In genomic region chr16:16212723-16213078, GRCm38 (mm10) we compare ENCODE assay signal across 8 mouse cellular contexts. TPM values are rescaled to one million over a fixed set of nuclear protein-coding genes. Genes with fewer than 3 reads are reported as not detected.
DNase-seq lines count a peak whose midpoint lies in the region; ATAC-seq and TF ChIP-seq lines count a peak whose summit lies in the region.

No protein-coding gene starts in this region.

- peak overlapping the region; percentile 36; the same call in 1 of the 2 replicates for H3K4me3 ChIP-seq in kidney, adult 2 months (ENCODE audit: insufficient read depth, low read depth, low read length)
- H3K4me3 ChIP-seq in hindbrain, embryonic 12.5 days: peak overlapping the region; percentile 66

- H3K4me2 ChIP-seq in hindbrain, embryonic 12.5 days (replicated peaks): peak overlapping the region; percentile 99

- no peaks in the 10 kb centered on the region for H3K27me3 ChIP-seq in kidney, adult 2 months (replicated peaks; ENCODE audit: control insufficient read depth, insufficient read depth, low read length)
- peaks cover 27% of the 10 kb centered on the region for H3K27me3 ChIP-seq in hindbrain, embryonic 12.5 days

- WGBS in kidney, adult 2 months: 14% methylated on average over 7 of the region's 7 CpGs
- WGBS in hindbrain, embryonic 12.5 days: 19% methylated on average over 7 of the region's 7 CpGs

- TF ChIP-seq POLR2A in kidney, adult 2 months (IDR thresholded peaks at IDR 0.05; ENCODE audit: low read depth, low read length): no peak

- DNase-seq in kidney, adult 2 months: no peak
- DNase-seq in kidney, postnatal 4 days: no peak
- peak; percentile 75 for DNase-seq in brain, adult 2 months (ENCODE audit: low read depth, low spot score)
- no peak for DNase-seq in urinary bladder, postnatal 36 days (ENCODE audit: low spot score in 2 of 2)
- no peak for DNase-seq in urinary bladder, postnatal 14 days (ENCODE audit: low spot score)
- no peak for DNase-seq in gastrocnemius, adult 8-10 months (ENCODE audit: low spot score in 2 of 2)

- no peaks in the 10 kb centered on the region for H3K9me3 ChIP-seq in hindbrain, embryonic 12.5 days (replicated peaks)

- no peaks in the 10 kb centered on the region for H3K36me3 ChIP-seq in kidney, adult 2 months (ENCODE audit: control insufficient read depth, insufficient read depth, low read length)
- no peaks in the 10 kb centered on the region for H3K36me3 ChIP-seq in hindbrain, embryonic 12.5 days

- H3K4me1 ChIP-seq in kidney, adult 2 months (ENCODE audit: control insufficient read depth, insufficient read depth, low read length): no peaks in the 10 kb centered on the region; the same call in 1 of the 2 replicates
- H3K4me1 ChIP-seq in hindbrain, embryonic 12.5 days: 0 out of 2 replicates have a peak, but pooled peaks cover 6% of the 10 kb centered on the region

- ATAC-seq in hindbrain, embryonic 12.5 days (ENCODE audit: low FRiP score): no peak
- ATAC-seq in megakaryocyte progenitor cell, adult 5-6 weeks (replicated peaks; ENCODE audit: poor library complexity): peak; percentile 3; the same call in 1 of the 2 replicates

- no peak for TF ChIP-seq CTCF in kidney, adult 2 months (conservative IDR thresholded peaks at IDR 0.05; ENCODE audit: insufficient read depth, insufficient read length, low read depth, low read length)

- no peak overlapping the region for H3K9ac ChIP-seq in hindbrain, embryonic 12.5 days

- H3K27ac ChIP-seq in kidney, adult 2 months (ENCODE audit: insufficient read depth, low read depth, low read length): no peak overlapping the region
- no peak overlapping the region for H3K27ac ChIP-seq in hindbrain, embryonic 12.5 days

RNA-seq across cellular contexts. Expression of gene Pkp2, which starts 0.4 kb away (rescaled TPM):
- 10.9 and 15.4 TPM in 2 replicates for polyA plus RNA-seq in kidney, adult 2 months (2012; rRNA removed)
- 2.7 and 3.7 TPM in 2 replicates for polyA plus RNA-seq in hindbrain, embryonic 12.5 days (2016; fragmentation: Nextera tagmentation; extraction: Ambion mirVana)
- total RNA-seq in megakaryocyte progenitor cell, adult 5-6 weeks (2015): 0.07 and 0.12 TPM in 2 replicates
- 0.12 TPM in 1 of 2 replicates, not detected in the other for total RNA-seq in megakaryocyte progenitor cell, adult 5-6 weeks (2017)
- 1 to 10 TPM; 3.8 to 5.3 (median 4.5) TPM for total RNA-seq in gastrocnemius, adult 8-10 months (2022)

Comparison
In these comparisons a context has a peak if more than half of its experiments do, and no peak if none do; other contexts are left out.
1. RNA of gene Pkp2, which starts 0.4 kb away (total RNA-seq): 3.8 to 5.3 TPM in gastrocnemius, adult 8-10 months; 0.07 to 0.12 TPM in megakaryocyte progenitor cell, adult 5-6 weeks; every median in the first group is over 4 times any median in the second.